Mouse (Mus musculus): Measurements from ENCODE around the gene Traf3ip3. TPM values are rescaled to one million over a fixed set of nuclear protein-coding genes. Genes with fewer than 3 reads are reported as not detected.

Traf3ip3 gene
- total and polyA plus RNA-seq, 2 experiments, result 0.65 to 0.88 TPM

DNA sequence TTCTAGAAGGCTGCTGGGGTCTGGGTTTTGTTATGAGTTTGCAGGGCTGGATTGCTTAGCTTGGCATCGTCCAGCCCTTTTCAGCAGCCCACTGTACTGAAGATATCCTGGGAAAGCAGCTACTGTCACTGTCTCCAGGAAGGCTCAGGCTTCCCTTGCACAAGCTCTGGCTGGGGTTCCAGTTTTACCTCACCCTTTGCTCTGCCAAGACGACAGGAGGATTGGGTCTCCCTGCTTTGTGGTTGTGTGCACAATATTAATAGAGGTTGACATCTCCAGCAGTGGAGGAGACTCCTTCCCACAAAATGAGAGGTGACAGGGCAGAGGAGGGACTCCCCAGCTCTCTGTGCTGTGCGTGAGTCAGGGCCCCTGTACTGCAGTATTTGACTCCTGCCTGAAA lies 52.3 kb downstream of the Traf3ip3 start:
- 81% methylated on average over 3 of the region's 3 CpGs for WGBS
- H3K27me3 ChIP-seq (ENCODE audit: control insufficient read depth, insufficient read depth, low read length), result no peaks in the 10 kb centered on the region
- H3K9ac ChIP-seq (ENCODE audit: low read depth, low read length), result no peak overlapping the region
- no peak for DNase-seq (ENCODE audit: extremely low read depth, low read depth, low spot score)
- H3K27ac ChIP-seq (replicated peaks; ENCODE audit: insufficient read depth, low read depth, low read length), result no peak overlapping the region
- peaks cover 12% of the 10 kb centered on the region; the same call in 1 of the 2 replicates for H3K79me2 ChIP-seq (ENCODE audit: control insufficient read depth, insufficient read depth, low read length)
- no peaks in the 10 kb centered on the region for H3K36me3 ChIP-seq (ENCODE audit: control insufficient read depth, insufficient read depth, low read length)
- TF ChIP-seq POLR2A (IDR thresholded peaks at IDR 0.05; ENCODE audit: extremely low read depth, insufficient read depth, low read length), result no peak
- no peak for TF ChIP-seq CTCF (IDR thresholded peaks at IDR 0.05; ENCODE audit: low read depth, low read length)
- no peak overlapping the region for H3K4me3 ChIP-seq (ENCODE audit: insufficient read depth, low read depth, low read length)
- peaks cover 6% of the 10 kb centered on the region; the same call in 1 of the 2 replicates for H3K4me1 ChIP-seq (ENCODE audit: control insufficient read depth, insufficient read depth, low read length)

DNA sequence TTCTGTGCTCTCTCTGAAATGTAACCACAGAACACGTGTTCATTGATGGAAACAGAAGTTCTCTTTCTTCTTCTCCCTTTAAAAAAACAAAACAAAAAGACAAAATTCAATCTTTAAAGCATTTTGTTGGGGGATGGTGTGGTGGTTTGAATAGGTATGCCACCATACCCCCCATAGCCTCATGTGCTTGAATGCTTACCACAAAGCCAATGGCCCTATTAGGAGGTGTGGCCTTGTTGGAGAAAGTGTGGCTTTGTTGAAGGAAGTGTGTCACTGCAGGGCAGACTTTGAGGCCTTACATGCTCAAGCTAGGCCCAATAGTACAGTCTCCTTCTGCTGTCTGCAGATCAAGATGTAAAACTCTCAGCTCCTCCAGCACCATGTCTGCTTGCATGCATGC lies 55.1 kb downstream of the Traf3ip3 start:
- Histone ChIP-seq H3K4me3 (ENCODE audit: insufficient read depth, low read depth, low read length) (no peak overlapping the region), H3K9ac (ENCODE audit: low read depth, low read length) (no peak overlapping the region), H3K27ac (replicated peaks; ENCODE audit: insufficient read depth, low read depth, low read length) (no peak overlapping the region), H3K79me2 (ENCODE audit: control insufficient read depth, insufficient read depth, low read length) (no peaks in the 10 kb centered on the region), H3K4me1 (ENCODE audit: control insufficient read depth, insufficient read depth, low read length) (no peaks in the 10 kb centered on the region), H3K36me3 (ENCODE audit: control insufficient read depth, insufficient read depth, low read length) (no peaks in the 10 kb centered on the region), H3K27me3 (ENCODE audit: control insufficient read depth, insufficient read depth, low read length) (no peaks in the 10 kb centered on the region)
- DNase-seq (ENCODE audit: extremely low read depth, low read depth, low spot score), result no peak
- 87% methylated on average over 1 of the region's 1 CpGs for WGBS
- TF ChIP-seq CTCF (IDR thresholded peaks at IDR 0.05; ENCODE audit: low read depth, low read length) (no peak), POLR2A (IDR thresholded peaks at IDR 0.05; ENCODE audit: extremely low read depth, insufficient read depth, low read length) (no peak)

DNA sequence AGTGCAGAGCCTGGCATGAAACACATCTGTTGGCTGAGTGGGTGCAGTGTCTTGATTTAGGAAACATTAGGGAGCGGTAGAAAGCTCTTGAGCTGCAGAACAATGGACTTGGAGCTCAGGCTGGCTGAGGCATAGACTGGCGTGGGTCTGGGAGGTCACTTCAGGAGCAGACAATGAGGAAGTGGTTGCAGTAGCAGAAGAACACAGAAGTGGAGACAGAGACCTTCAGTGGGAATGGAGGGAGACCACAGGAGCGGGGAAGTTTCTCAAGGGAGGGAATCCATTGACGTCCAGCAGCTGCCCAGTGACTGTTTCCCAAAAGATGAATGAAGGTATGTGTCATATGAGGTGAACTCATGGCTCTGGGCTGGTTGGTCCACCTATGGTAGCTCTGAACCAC lies 56.4 kb downstream of the Traf3ip3 start:
- WGBS, result 74% methylated on average over 4 of the region's 4 CpGs

DNA sequence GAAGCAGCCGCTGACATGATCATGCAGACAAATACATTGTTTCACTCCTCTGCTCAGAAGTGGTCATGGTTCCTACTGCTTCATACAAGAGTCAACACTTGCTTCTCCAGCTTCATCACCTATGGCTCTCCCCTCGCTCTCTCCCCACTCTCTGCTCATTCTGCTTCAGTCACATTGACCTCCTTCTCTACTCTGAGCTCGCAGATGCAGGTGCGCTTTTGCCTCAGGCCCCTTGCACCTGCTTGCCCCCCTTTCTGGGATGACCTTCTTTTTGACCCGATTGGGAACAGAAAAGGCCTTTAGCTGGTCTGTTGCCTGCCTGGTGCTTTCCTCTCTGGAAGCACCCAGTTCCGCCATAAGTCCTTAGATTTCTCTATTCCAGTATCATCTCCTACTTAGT lies 57.0 kb downstream of the Traf3ip3 start:
- Histone ChIP-seq H3K4me3 (ENCODE audit: insufficient read depth, low read depth, low read length) (no peak overlapping the region), H3K36me3 (ENCODE audit: control insufficient read depth, insufficient read depth, low read length) (no peaks in the 10 kb centered on the region), H3K4me1 (ENCODE audit: control insufficient read depth, insufficient read depth, low read length) (no peaks in the 10 kb centered on the region), H3K9ac (ENCODE audit: low read depth, low read length) (no peak overlapping the region), H3K27me3 (ENCODE audit: control insufficient read depth, insufficient read depth, low read length) (no peaks in the 10 kb centered on the region), H3K79me2 (ENCODE audit: control insufficient read depth, insufficient read depth, low read length) (no peaks in the 10 kb centered on the region), H3K27ac (replicated peaks; ENCODE audit: insufficient read depth, low read depth, low read length) (no peak overlapping the region)
- DNase-seq (ENCODE audit: extremely low read depth, low read depth, low spot score), result no peak
- no peak for TF ChIP-seq POLR2A (IDR thresholded peaks at IDR 0.05; ENCODE audit: extremely low read depth, insufficient read depth, low read length)
- no peak for TF ChIP-seq CTCF (IDR thresholded peaks at IDR 0.05; ENCODE audit: low read depth, low read length)
- 95% methylated on average over 6 of the region's 6 CpGs for WGBS

More for the DNA sequence above, 56.4 kb downstream of the Traf3ip3 start:
- Histone ChIP-seq H3K4me1 (ENCODE audit: control insufficient read depth, insufficient read depth, low read length) (no peaks in the 10 kb centered on the region), H3K4me3 (ENCODE audit: insufficient read depth, low read depth, low read length) (no peak overlapping the region), H3K36me3 (ENCODE audit: control insufficient read depth, insufficient read depth, low read length) (no peaks in the 10 kb centered on the region), H3K79me2 (ENCODE audit: control insufficient read depth, insufficient read depth, low read length) (no peaks in the 10 kb centered on the region), H3K9ac (ENCODE audit: low read depth, low read length) (no peak overlapping the region), H3K27ac (replicated peaks; ENCODE audit: insufficient read depth, low read depth, low read length) (no peak overlapping the region), H3K27me3 (ENCODE audit: control insufficient read depth, insufficient read depth, low read length) (no peaks in the 10 kb centered on the region)
- DNase-seq (ENCODE audit: extremely low read depth, low read depth, low spot score), result no peak
- no peak for TF ChIP-seq CTCF (IDR thresholded peaks at IDR 0.05; ENCODE audit: low read depth, low read length)

DNA sequence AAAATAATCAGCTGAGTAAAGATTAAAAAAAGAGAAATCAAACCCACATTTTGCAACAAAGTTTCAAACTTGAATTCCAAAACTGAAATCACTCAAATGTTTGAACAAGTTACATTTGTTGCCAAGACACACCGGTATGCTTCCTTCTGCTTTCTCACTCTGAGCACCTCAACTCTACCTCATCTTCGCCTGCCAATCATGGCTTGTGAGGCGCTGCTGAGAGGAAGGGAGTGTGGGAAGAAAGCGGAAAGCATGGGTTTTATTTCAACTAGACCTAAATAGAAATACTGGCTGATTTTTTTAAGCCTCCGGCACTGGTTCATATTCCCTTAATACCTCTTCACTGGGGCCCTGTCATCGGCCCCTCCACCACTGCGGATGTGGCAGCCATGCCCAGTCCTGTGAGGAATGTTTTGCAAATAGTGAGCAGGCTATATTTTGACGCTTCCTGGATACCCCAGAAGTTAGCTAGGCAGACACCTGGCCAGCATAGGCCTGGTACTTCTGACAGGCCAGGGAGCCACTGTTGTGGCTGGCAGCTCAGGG lies 58.9 kb downstream of the Traf3ip3 start:
- no peak for DNase-seq (ENCODE audit: extremely low read depth, low read depth, low spot score)
- 90% methylated on average over 8 of the region's 8 CpGs for WGBS
- TF ChIP-seq CTCF (IDR thresholded peaks at IDR 0.05; ENCODE audit: low read depth, low read length) (no peak), POLR2A (IDR thresholded peaks at IDR 0.05; ENCODE audit: extremely low read depth, insufficient read depth, low read length) (no peak)
- H3K36me3 ChIP-seq (ENCODE audit: control insufficient read depth, insufficient read depth, low read length), result no peaks in the 10 kb centered on the region
- no peaks in the 10 kb centered on the region for H3K4me1 ChIP-seq (ENCODE audit: control insufficient read depth, insufficient read depth, low read length)
- H3K9ac ChIP-seq (ENCODE audit: low read depth, low read length), result no peak overlapping the region
- no peak overlapping the region for H3K4me3 ChIP-seq (ENCODE audit: insufficient read depth, low read depth, low read length)
- no peaks in the 10 kb centered on the region for H3K27me3 ChIP-seq (ENCODE audit: control insufficient read depth, insufficient read depth, low read length)
- no peak overlapping the region for H3K27ac ChIP-seq (replicated peaks; ENCODE audit: insufficient read depth, low read depth, low read length)
- H3K79me2 ChIP-seq (ENCODE audit: control insufficient read depth, insufficient read depth, low read length), result no peaks in the 10 kb centered on the region

DNA sequence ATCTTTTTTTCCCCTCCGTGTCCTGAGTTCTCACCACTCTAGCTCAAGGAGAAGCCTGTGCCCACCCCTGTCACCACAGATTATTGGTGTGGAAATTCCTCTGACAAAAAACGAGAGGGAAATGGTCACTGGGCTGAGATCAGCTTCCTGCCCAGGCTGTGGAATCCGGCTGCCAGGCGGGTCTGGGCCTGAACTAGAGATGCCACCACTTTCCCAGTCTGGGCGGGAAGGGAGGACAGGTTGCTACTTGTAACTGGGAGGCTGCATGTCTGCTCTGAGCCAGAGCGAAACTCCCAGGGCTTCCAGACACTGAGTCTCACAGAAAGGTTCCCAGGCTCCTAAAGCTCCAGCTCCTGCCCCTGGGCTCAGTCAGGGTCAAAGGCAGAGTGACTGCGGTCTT lies 60.4 kb downstream of the Traf3ip3 start:
- no peak overlapping the region for H3K4me3 ChIP-seq (ENCODE audit: insufficient read depth, low read depth, low read length)
- no peaks in the 10 kb centered on the region for H3K36me3 ChIP-seq (ENCODE audit: control insufficient read depth, insufficient read depth, low read length)
- H3K27me3 ChIP-seq (ENCODE audit: control insufficient read depth, insufficient read depth, low read length), result no peaks in the 10 kb centered on the region
- no peak for DNase-seq (ENCODE audit: extremely low read depth, low read depth, low spot score)
- no peaks in the 10 kb centered on the region for H3K4me1 ChIP-seq (ENCODE audit: control insufficient read depth, insufficient read depth, low read length)
- H3K9ac ChIP-seq (ENCODE audit: low read depth, low read length), result no peak overlapping the region
- 83% methylated on average over 7 of the region's 7 CpGs for WGBS
- no peak overlapping the region for H3K27ac ChIP-seq (replicated peaks; ENCODE audit: insufficient read depth, low read depth, low read length)
- H3K79me2 ChIP-seq (ENCODE audit: control insufficient read depth, insufficient read depth, low read length), result no peaks in the 10 kb centered on the region
- TF ChIP-seq POLR2A (IDR thresholded peaks at IDR 0.05; ENCODE audit: extremely low read depth, insufficient read depth, low read length) (no peak), CTCF (IDR thresholded peaks at IDR 0.05; ENCODE audit: low read depth, low read length) (no peak)

Data from liver, adult 2 months (tissue).